Mouse (Mus musculus) hindbrain, postnatal 0 days (tissue): ENCODE results near the gene Abca4. TPM values are rescaled to one million over a fixed set of nuclear protein-coding genes. Genes with fewer than 3 reads are reported as not detected.
"Not testable (repeated sequence)": the region's sequence is repeated elsewhere in the genome, so short reads cannot be mapped to it uniquely, and the experiment has no call there.

Experiments
- ATAC-seq: fragments of 200-750 bp; cut with Nextera tagmentation; 2 replicates; pipeline ENCODE4 v1.8.0; 2017; ENCODE audit warnings: mild to moderate bottlenecking, moderate TSS enrichment, moderate library complexity
- DNase-seq: peaks from one replicate; pipeline ENCODE4 v3.0.0-alpha.2; 2015; ENCODE audit warnings: low spot score
- H3K27ac ChIP-seq: fragments of 300-500 bp; sonication (generic); 2 replicates; pipeline ENCODE4 v1.5.1; 2014; ENCODE audit warnings: mild to moderate bottlenecking
- H3K27me3 ChIP-seq: fragments of 300-500 bp; sonication (generic); 2 replicates; pipeline ENCODE4 v1.6.1; 2014; ENCODE audit warnings: low read length, mixed read lengths; ENCODE audit not compliant: insufficient read depth
- H3K36me3 ChIP-seq: fragments of 300-500 bp; sonication (generic); 2 replicates; pipeline ENCODE4 v1.6.1; 2014; ENCODE audit warnings: low read length, mixed read lengths; ENCODE audit not compliant: insufficient read depth
- H3K4me1 ChIP-seq: fragments of 300-500 bp; sonication (generic); 2 replicates; pipeline ENCODE4 v1.6.1; 2014; ENCODE audit warnings: antibody characterized with exemption, low read length, mixed read lengths; ENCODE audit not compliant: insufficient read depth
- H3K4me2 ChIP-seq: fragments of 300-500 bp; sonication (generic); 2 replicates; pipeline ENCODE4 v1.6.1; 2014; ENCODE audit warnings: low read depth, mild to moderate bottlenecking, low read length, moderate library complexity, mixed read lengths
- H3K4me3 ChIP-seq: fragments of 300-500 bp; sonication (generic); 2 replicates; pipeline ENCODE4 v1.5.1; 2014; ENCODE audit warnings: low read length
- H3K9ac ChIP-seq: fragments of 300-500 bp; sonication (generic); replicated peaks from 2 replicates; pipeline ENCODE4 v1.6.1; 2014; ENCODE audit warnings: mild to moderate bottlenecking, low read length, moderate library complexity, mixed read lengths
- H3K9me3 ChIP-seq: fragments of 300-500 bp; sonication (generic); 2 replicates; pipeline ENCODE4 v1.6.1; 2016; ENCODE audit warnings: low read length, mixed read lengths
- CTCF ChIP-seq: IDR thresholded peaks from 2 replicates; pipeline ENCODE4 v1.5.1; 2016; ENCODE audit warnings: antibody characterized with exemption, control low read depth, low read depth
- WGBS: fragments of 180-500 bp; shearing (Covaris S2); extraction: QIAGEN DNeasy Blood & Tissue Kit; methylation state at CpG from one replicate; pipeline ENCODE4 v1.1.7; 2014; 5-methylcytosine and 5-hydroxymethylcytosine counted together
- polyA plus RNA-seq: library from polyadenylated mRNA; unstranded; fragments of >200 nt; fragmentation: Nextera tagmentation; extraction: Ambion mirVana; gene quantifications from 2 replicates; pipeline ENCODE4 v1.2.1, GENCODE M21; 2015
- total RNA-seq: library from RNA; depleted of rRNA; stranded (reverse); fragments of >200 nt; gene quantifications from 2 replicates; pipeline ENCODE4 v1.2.3, GENCODE M21; 2014

Gene Abca4
- total and polyA plus RNA-seq, 2 experiments from 2014 or later = 4.8 to 11.7 TPM

GRCm38 (mm10) chr3:122072646-122073571, 28.7 kb downstream of the Abca4 start:
- ATAC-seq = peak; percentile 41; the same call in 1 of the 2 replicates
- H3K9ac ChIP-seq = 0 out of 2 replicates have a peak overlapping the region, but pooled peaks have one; percentile 9
- H3K9me3 ChIP-seq = no peaks in the 10 kb centered on the region
- H3K4me3 ChIP-seq = no peak overlapping the region
- TF ChIP-seq CTCF = peak; percentile 15; the same call in 1 of the 2 replicates
- peak overlapping the region; percentile 66; the same call in 1 of the 2 replicates for H3K27ac ChIP-seq
- no peaks in the 10 kb centered on the region for H3K27me3 ChIP-seq
- H3K4me1 ChIP-seq = no peaks in the 10 kb centered on the region
- no peak overlapping the region for H3K4me2 ChIP-seq
- no peaks in the 10 kb centered on the region for H3K36me3 ChIP-seq
- DNase-seq = no peak
- 50% methylated on average over 11 of the region's 11 CpGs for WGBS

DNA sequence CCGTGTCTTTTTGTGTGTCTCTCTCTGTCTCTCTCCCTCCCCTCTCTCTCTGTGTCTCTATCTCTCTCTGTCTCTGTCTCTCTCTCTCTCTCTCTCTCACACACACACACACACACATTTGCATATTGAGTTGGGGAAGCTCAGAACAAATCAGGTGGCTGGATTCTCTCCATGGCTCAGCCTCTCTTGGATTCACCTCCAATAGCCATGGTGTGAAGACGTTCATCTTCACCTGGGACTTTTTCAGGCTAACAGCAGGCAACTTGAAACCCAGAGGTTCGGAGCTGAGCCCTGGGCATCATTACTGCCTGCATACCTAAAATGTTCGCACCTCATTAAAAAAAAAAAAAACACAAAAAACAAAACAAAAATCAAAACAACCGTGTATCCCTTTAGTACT, 29.4 kb downstream of the Abca4 start:
- Histone ChIP-seq H3K27ac (peak overlapping the region; percentile 66; the same call in 1 of the 2 replicates), H3K9ac (no peak overlapping the region), H3K9me3 (no peaks in the 10 kb centered on the region), H3K36me3 (no peaks in the 10 kb centered on the region), H3K4me1 (no peaks in the 10 kb centered on the region; the same call in 1 of the 2 replicates), H3K4me3 (no peak overlapping the region), H3K4me2 (no peak overlapping the region), H3K27me3 (no peaks in the 10 kb centered on the region)
- DNase-seq (no peak), ATAC-seq (no peak)
- WGBS = 75% methylated on average over 5 of the region's 5 CpGs
- no peak for TF ChIP-seq CTCF

- WGBS = 20% methylated on average over 10 of the region's 10 CpGs
- ATAC-seq = peak; percentile 35; the same call in 1 of the 2 replicates
- peak overlapping the region; percentile 27; the same call in 1 of the 2 replicates for H3K4me2 ChIP-seq
Measured at GRCm38 (mm10) chr3:122074334-122074733, 30.1 kb downstream of the Abca4 start.

DNA sequence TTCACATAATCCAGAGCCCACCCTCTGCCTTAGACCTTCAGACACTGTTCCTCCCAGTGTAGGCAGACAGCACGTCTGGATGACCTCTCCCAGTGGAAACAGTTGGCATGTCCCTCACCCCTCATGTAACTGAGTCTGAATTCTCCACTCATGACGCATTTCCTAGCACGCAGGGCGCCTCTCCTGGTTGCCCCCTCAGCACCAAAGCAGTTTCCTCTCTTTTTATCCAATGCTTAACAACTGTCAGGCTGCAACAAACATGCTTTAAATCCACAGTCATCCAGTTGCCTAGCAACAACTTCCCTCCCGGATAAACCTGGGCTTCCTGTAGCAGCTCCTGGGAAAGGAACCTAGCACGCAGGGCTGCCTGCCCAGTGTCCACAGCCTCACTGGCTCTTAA, 33.9 kb downstream of the Abca4 start:
- TF ChIP-seq CTCF = 0 out of 2 replicates have a peak, but pooled peaks have one; percentile 9
- Histone ChIP-seq H3K27me3 (no peaks in the 10 kb centered on the region), H3K27ac (peak overlapping the region; percentile 32; the same call in 1 of the 2 replicates), H3K9ac (no peak overlapping the region), H3K4me2 (no peak overlapping the region), H3K9me3 (no peaks in the 10 kb centered on the region), H3K36me3 (no peaks in the 10 kb centered on the region), H3K4me3 (no peak overlapping the region), H3K4me1 (no peaks in the 10 kb centered on the region; the same call in 1 of the 2 replicates)
- ATAC-seq = peak; percentile 57; the same call in 1 of the 2 replicates
- DNase-seq = peak; percentile 75
- 19% methylated on average over 6 of the region's 6 CpGs for WGBS

More at GRCm38 (mm10) chr3:122074334-122074733, 30.1 kb downstream of the Abca4 start:
- no peak overlapping the region for H3K9ac ChIP-seq
- peak; percentile 54 for DNase-seq
- H3K36me3 ChIP-seq = no peaks in the 10 kb centered on the region
- TF ChIP-seq CTCF = no peak
- H3K9me3 ChIP-seq = no peaks in the 10 kb centered on the region
- H3K27me3 ChIP-seq = no peaks in the 10 kb centered on the region
- no peaks in the 10 kb centered on the region; the same call in 1 of the 2 replicates for H3K4me1 ChIP-seq
- H3K4me3 ChIP-seq = no peak overlapping the region
- H3K27ac ChIP-seq = peak overlapping the region; percentile 66

DNA sequence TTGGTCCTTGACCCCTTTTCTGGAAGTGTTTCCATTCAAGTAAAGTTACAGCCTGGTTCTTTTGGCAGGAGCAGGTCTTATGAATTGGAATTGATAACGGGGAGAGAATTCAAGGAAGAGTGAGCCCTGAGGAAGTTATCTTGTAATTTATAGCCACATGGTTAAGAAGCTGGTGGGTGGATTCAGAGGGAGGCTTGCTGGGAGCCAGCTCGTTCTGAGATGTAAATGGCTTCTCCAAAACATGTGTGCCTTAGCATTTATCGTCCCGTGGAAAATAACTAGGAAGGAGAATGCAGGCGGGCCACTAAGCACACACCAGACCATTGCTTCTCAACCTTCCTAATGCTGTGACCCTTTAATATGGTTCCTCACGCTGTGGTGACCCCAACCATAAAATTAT, 34.9 kb downstream of the Abca4 start:
- H3K4me2 ChIP-seq = no peak overlapping the region
- TF ChIP-seq CTCF = no peak
- no peak overlapping the region; the same call in 1 of the 2 replicates for H3K27ac ChIP-seq
- H3K27me3 ChIP-seq = no peaks in the 10 kb centered on the region
- H3K4me1 ChIP-seq = no peaks in the 10 kb centered on the region; the same call in 1 of the 2 replicates
- H3K36me3 ChIP-seq = no peaks in the 10 kb centered on the region
- no peak overlapping the region for H3K4me3 ChIP-seq
- H3K9me3 ChIP-seq = no peaks in the 10 kb centered on the region
- WGBS = 91% methylated on average over 6 of the region's 6 CpGs
- H3K9ac ChIP-seq = no peak overlapping the region
- ATAC-seq (no peak), DNase-seq (no peak)

GRCm38 (mm10) chr3:122081634-122082033, 37.4 kb downstream of the Abca4 start:
- not testable (repeated sequence) for DNase-seq, H3K4me3 ChIP-seq, ATAC-seq, H3K36me3 ChIP-seq, H3K9me3 ChIP-seq, H3K27me3 ChIP-seq, H3K27ac ChIP-seq, H3K9ac ChIP-seq, H3K4me2 ChIP-seq, H3K4me1 ChIP-seq
- WGBS = 85% methylated on average over 8 of the region's 8 CpGs
